Mouse (Mus musculus) left cerebral cortex, adult 18-20 months (tissue): ENCODE results near the gene Etnppl. TPM values are rescaled to one million over a fixed set of nuclear protein-coding genes. Genes with fewer than 3 reads are reported as not detected.

Source experiments
- DNase-seq, 2 experiments: peaks; one replicate each; pipeline ENCODE4 v3.0.0; 2021 to 2022; ENCODE audit warnings: low spot score in 2 of 2, mixed read lengths in 1 of 2
- long read RNA-seq, 2 experiments: library from polyadenylated mRNA; stranded (forward); transcript quantifications; one replicate each; pipeline ENCODE4 v2.0.0; 2021
- total RNA-seq, 2 experiments: library from RNA; stranded (reverse); gene quantifications; 2 replicates each; pipeline ENCODE4 v1.2.3; 2021

The Etnppl gene
- total RNA-seq: 10 to 100 TPM; 14.1 to 17.1 TPM
- long read RNA-seq, experiment 1, full-length matches to known transcripts: 12 of 16 reads
- long read RNA-seq, experiment 1, partial matches to known transcripts: 1 of 16 reads
- long read RNA-seq, experiment 1, other reads (novel, unspliced or antisense): 3 of 16 reads
- long read RNA-seq, experiment 2, full-length matches to known transcripts: 5 of 8 reads
- long read RNA-seq, experiment 2, partial matches to known transcripts: 1 of 8 reads
- long read RNA-seq, experiment 2, other reads (novel, unspliced or antisense): 2 of 8 reads

DNA sequence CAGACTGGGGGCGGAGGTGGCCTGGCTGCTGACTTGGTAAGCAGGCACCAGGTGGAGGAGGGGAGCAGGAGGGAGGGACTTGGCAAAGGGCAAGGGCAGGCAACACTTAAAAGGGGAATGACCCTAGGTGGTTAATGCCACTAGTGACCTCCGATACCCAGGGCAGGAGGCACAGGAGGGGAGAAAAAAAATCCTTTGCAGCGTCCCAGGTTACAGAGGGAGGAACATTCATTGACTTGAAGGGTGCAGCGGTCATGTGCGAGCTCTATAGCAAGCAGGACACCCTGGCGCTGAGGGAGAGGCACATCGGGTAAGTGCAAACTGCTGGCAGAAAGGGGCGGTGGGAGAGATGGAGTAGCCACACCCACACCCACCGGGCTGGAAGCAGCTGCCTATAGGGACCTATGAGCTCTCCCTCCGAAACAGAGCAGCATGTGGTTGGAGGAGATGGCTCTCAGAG is at the start of gene Etnppl:
Gene Etnppl (plus strand): TSS at position 10 of the 460 bp plus-strand sequence.
- no peak for DNase-seq

DNA sequence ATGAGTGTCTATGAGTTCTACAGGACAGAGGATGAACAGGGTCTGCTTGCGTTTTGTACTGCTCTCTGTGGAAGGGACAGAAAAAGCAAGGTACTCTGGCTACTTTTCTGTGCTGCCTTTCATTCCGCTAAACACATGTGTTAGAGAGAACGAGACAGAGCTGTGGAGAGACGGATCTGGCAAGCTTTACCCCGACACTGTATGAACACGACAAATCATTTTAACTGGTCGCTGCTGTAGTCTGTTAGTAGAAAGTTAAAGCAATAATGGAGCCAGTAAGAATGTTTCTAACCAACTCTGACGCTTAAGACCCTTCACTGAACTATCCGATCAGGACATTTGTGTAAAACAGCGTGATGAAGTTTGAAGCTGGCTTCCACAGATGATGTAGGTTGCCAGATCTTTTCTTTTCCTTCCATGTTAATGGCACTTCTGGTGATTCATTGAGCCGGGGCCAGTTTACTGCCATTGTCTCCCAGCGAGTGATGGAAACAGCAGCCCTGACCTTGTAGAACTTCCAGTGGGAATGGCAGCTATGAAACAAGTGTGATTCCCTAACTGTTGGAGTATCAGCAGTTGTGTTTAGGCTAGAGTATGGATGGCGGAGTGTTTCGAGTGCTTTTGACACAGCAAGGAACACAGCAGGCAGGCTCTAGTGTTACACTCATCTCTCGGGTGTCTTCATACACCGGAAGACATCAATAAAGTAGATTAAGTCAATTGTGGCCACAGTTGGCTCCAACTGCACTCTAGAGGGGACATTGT is 48.7 kb upstream of the Etnppl start:
- no peak for DNase-seq

GRCm38 (mm10) chr3:130573243-130573642 is 44.0 kb upstream of the Etnppl start:
- DNase-seq: no peak

DNA sequence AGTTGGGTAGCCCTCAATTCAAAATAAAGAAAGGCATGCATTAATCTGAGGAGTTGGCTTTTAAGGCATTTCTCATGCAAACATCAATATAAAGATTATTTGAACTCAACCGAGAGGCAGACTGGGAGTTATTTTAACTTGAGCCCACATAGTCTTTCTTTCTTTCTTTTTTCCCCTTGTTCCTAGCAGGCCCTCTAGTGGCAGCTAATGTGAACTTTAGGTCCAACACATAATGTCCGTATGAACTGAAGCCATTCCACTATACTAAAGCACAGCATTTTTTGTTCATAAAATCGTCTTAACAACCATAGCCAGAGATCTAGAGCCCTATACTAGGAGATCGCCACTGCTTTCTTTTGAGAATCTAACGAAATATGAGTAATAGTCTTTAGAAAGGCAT is 42.6 kb upstream of the Etnppl start:
- peak; percentile 36 to 60 for DNase-seq

- peak in 1 of 2 experiments; percentile 25 for DNase-seq
Observed at GRCm38 (mm10) chr3:130576683-130577082, 40.6 kb upstream of the Etnppl start.

DNA sequence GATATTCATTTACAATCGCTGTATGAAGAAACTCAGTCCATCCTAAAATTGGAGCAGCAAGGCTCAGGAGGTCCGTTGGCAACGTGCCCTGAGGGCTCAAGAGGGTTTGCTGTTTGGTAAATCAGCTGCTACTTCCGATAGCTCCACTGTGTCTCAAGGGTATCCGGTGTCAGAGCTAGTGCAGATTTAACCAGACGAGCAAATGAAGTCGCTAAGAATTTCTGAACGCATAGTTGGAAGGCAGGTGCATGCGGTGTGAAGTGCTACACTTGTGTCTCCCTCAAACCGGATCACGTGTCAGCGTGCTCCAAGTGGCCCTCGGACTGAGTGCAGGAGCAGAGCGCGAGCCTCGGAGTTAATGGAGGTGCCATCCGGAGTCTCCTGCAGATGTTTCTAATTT is 37.7 kb upstream of the Etnppl start:
- no peak for DNase-seq

DNA sequence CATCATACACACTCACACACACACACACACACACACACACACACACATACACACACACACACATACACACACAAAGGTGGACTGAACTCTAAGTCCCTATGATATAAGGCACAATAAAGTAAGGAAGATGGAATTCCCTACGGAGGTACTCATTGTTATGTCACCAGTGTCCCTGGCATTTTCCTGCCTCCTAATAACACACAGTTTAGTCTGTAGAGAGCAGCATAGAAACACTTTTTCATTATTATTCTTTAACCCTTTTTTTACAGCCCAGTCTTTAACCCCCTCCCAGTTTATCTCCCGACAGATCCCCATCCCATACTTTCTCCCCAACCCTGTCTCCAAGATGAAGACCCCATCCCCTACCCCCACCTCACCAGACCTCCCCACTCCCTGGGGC is 35.7 kb upstream of the Etnppl start:
- no peak for DNase-seq

GRCm38 (mm10) chr3:130582903-130583664 is 34.2 kb upstream of the Etnppl start:
- DNase-seq: no peak

DNA sequence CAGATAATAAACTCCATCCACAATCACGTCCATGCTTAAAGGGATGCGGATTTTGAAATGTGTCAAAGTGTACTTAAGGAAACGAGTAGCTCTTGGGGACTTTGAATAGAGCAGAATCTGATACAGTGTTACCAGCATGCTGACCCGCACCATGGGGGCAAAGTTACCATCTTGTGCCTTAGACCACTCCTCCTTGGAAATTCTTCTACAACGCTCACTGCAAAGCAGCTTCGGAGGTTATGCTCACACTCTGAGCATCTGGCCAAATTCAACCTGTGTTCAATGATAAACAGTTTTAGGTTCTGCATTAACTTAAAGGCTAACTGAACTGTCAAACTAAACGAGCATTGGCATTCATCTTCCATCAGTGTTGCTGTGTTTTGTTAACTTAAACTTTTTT is 33.2 kb upstream of the Etnppl start:
- no peak for DNase-seq

- DNase-seq: no peak
Observed at GRCm38 (mm10) chr3:130595050-130595449, 22.2 kb upstream of the Etnppl start.

GRCm38 (mm10) chr3:130601491-130601890 is 15.8 kb upstream of the Etnppl start:
- no peak for DNase-seq

- peak; percentile 23 to 24 for DNase-seq
Observed at GRCm38 (mm10) chr3:130607924-130608323, 9.3 kb upstream of the Etnppl start.

- DNase-seq: no peak
Observed at GRCm38 (mm10) chr3:130614444-130614843, 2.8 kb upstream of the Etnppl start.

DNA sequence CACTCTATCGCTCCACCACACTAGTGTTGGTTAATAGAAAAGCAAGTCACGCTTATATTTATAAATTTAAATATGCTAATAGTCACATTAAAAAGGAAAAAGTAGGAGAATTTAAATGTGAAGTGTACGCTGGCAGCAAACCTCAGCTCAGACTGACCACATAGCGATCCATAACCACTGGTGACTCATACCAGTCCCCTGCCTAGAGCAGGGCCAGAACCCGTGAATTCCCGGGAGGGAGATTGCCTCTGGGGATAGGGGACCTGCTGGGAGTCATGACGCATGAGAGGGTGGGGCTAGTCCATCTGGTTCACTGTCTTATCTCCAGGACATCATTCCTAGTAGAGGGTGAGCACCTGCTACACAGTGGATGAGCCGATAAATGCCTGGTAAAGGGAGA is 1.6 kb upstream of the Etnppl start:
- no peak for DNase-seq

DNA sequence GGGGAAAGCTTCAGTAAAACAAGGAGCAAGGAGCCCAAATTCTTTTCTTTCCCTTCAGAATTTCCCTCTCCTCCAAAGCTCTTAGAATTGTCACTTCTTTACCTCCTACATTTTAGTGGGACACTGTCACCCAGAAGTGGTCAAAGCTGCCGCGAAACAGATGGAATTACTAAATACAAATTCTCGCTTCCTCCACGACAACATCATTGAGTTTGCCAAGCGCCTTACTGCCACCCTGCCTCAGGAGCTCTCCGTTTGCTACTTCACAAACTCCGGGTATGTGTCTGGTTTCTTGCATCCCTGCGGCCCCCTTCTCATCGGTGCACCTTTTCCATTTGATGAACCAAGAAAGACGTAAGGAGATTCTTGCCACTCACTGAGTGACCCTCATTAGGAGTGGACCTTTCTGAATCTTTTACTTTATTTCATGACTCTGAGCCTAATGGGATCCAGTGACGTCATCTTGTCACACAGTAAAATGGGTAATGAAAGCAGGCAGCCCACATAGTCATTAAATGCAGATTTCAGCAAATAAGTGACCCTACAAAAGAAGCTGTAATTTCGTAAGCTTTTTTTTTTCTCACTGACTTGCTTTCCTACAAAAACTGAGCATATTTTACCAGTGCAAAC is 3.4 kb downstream of the Etnppl start:
- DNase-seq: peak in 1 of 2 experiments; percentile 49

DNA sequence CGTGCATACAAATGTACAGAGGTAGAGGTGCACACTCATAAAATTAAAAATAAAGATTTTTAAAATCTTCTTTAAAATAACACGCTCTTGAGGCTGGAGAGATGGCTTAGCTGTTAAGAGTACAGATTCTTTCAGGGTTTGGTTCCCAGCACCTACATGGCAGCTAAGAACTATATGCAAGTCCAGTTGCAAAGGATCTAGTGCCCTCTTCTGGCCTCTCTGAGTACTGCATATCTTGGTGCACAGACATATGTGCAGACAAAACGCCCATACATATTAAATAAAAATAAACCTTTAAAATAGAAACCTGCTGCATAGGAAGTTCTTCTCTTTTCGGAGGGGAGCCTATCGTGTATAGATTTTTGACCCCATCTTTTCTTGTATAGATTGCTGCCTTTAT is 11.1 kb downstream of the Etnppl start:
- DNase-seq: no peak

DNA sequence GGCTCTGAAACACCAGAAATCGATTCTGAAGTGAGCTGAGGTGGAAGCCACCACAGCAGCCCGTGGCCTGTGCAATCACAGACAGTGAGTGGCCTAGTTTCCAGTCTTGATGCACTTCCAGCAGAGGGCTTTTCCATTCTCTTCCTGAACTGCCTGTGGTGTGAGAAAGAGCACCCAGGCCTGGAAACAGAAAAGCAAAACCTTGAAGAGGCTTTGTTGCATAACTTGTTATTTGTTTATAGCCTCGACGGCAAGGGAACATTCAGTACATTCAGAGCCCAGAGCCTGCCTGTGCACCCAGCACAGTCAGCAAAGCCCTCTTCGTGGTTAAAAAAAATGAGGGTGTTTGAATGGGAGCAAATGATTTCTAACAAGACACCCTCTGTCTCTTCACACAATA is 16.6 kb downstream of the Etnppl start:
- no peak for DNase-seq

- no peak for DNase-seq
Observed at GRCm38 (mm10) chr3:130646110-130646810, 29.0 kb downstream of the Etnppl start.

- DNase-seq: no peak
Observed at GRCm38 (mm10) chr3:130649569-130649968, 32.3 kb downstream of the Etnppl start.

DNA sequence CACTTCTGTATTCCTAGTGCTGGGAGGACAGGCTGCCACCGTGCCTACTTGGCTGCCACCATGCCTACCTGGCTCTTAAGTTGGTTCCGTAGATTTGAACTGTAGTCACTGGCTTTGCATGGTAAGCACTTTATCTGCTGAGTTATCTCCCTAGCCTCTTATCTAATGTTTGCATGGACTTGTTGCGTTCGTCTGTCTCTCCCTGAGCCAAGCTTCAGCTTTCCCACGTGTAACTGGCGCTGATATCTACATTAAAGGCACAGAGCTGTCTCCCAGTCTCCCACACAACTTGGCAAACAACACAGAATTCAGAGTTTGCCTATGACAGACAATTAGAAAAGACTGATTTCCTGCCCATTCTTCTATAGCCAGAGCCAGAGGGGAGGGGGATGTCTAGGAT is 43.4 kb downstream of the Etnppl start:
- DNase-seq: no peak

GRCm38 (mm10) chr3:130662496-130662895 is 45.2 kb downstream of the Etnppl start:
- no peak for DNase-seq
